Mouse (Mus musculus) induced T-regulatory cell, adult 2 months (primary cell): Measurements from ENCODE around the gene Dpm3.
A peak's percentile ranks its signal among the peaks of the same experiment; 100 is the strongest.
"Not testable (repeated sequence)": the region's sequence is repeated elsewhere in the genome, so short reads cannot be mapped to it uniquely, and the experiment has no call there.

Source experiments
- DNase-seq: peaks from one replicate; pipeline ENCODE4 v3.0.0-alpha.2; 2012; ENCODE audit warnings: low read depth

The Dpm3 gene

DNA sequence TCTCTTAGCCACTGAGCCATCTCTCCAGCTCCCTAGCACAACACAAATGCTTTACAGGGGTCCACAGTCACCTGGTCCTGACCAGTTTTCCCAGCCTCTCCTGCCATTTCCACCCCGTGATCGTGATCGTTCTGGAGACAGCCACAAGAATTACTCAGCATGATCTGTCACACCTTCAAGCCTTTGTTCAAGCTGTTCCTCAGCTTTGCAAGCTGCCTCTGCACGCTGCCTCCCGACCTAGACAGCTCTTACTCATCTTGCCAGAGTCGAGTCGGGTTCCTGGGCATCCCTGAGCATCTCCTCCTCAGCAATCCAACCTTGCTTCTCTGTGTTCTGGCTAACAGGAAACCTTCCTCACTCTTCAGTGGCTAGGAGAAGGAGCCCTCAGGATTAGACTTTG is at the start of gene Dpm3:
Gene Dpm3, plus strand, starts transcription at position 283 of the 400 bp plus-strand sequence.
- no peak for DNase-seq

DNA sequence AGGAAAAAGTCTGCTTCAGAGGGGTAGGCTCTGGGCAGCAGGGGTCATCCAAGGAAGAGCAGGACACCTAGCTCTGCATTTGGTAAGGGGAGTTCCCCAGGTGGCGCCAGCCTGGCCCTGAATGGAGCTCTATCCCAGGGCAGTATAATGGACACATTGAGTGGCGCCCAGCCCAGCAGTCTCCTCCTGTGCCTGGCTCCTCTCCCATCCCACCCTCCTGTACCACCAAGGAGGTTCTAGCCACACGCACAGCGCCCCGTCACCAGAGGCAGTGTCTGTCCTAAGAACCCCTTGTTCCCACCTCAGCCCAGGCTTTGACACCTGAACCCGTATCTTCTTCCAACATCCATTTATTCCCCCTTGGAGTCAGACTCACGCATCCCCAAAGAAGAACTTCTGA is 49.4 kb upstream of the Dpm3 start:
- no peak for DNase-seq

DNA sequence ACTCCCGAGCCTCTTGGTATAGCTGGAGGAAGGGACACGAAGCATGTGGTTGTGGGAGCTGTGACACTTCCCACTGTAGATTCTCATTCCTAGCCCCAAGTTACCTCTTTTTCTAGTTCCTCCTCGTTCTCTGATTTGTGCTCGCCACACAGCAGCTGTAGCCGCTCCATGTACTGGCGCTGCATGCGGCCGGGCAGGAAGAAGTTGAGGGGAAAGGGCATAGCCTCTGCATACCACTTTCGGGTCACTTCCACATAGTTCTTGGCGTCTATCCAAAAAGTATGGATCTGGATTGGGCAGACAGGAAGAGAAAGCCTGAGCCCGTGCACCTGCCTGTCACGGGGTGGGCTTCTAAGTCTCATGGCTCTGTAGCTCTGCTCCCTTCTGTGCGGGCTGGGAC is 49.0 kb upstream of the Dpm3 start:
- no peak for DNase-seq

DNA sequence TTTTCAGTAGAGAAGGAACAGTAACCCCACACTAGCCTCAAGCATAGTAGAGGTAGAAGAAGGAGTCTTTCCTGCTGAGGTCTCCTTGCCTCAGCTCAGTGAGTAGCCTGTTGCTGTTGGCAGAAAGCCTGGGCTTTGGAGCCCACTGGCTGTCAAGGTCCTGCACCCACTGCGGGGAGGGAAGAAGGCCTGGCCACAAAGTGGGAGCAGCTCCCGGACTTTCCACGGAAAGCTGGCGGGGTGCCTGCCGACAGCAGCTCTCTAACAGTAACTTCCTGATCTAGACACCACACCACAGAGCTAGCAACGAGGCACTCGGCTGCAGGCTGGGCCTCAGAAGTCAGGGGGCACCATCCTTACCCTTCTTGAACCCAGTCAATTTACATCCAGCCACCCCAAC is 48.4 kb upstream of the Dpm3 start:
- DNase-seq: no peak

DNA sequence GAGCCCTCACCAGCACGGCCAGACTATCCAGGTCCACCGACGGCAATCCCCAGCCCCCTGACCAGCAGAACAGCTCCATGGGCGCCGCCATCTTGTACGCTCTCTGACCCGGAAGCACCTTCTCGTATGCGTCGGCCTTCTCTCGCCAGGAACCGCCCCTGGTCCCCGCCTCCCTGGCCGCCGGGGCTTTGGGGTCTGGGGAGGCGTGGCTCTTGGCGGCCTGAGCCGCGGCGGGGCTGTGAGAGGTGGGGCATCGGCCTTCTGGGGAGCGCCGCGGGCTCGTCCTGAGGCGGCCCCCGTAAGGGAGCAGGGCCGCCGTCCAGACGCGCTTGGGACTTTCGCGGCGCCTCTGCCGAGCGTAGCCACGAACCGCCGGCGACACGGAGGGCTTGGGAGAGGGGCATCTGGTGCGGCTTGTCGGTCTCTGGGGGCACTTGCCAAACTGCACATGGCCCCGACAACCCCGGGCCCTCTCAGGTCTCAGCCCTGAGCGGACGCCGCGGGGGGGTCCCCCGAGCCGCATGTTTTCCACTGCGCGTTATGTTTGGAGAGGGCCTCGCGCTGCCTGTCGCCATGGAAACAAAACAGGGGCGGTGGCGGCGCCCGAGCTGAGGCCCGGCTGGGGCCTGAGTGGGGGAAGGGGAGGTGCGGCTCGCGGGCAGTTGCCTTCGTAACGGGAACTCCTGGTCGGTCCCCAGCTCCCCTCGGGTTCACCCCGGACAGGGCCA is 45.2 kb upstream of the Dpm3 start:
- DNase-seq: peak; percentile 97

DNA sequence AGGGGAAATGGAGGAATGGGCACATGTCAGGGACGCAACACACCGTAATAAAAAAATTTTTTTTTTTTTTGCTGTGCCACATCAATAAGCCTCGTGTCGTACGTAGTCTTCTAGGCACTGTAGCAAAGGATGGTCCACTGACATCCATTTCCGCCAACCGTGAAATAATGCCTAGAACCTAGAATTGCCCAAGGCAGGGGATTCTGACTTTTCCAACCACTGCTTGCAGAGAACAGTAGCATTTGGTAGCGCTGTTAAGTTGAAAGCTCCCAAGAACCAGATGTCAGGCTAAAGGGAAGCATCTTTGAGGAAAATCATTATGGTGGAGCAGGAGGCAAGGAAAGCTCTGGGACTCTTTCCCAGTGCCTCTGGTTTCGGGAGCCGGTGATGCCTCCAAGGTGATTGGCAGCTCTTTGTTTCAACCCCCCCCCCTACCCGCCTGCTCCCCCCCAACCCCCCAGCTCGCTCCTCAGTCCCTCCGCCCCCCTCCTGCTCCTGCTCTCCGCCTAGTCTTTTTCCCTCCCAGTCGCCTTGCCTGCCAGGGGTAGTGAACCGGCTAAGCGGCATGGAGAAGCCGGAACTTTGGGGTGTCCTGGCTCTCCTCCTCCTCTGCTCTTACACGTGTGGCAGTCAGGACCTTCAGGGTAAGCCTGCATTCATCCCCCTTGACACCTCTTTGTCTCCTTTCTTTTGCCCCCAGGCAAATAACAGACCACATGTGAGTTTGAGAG is 44.3 kb upstream of the Dpm3 start, which contains the start of gene Thbs3:
Gene Thbs3, plus strand, starts transcription at position 500 of the 731 bp plus-strand sequence.
- DNase-seq: peak; percentile 85

DNA sequence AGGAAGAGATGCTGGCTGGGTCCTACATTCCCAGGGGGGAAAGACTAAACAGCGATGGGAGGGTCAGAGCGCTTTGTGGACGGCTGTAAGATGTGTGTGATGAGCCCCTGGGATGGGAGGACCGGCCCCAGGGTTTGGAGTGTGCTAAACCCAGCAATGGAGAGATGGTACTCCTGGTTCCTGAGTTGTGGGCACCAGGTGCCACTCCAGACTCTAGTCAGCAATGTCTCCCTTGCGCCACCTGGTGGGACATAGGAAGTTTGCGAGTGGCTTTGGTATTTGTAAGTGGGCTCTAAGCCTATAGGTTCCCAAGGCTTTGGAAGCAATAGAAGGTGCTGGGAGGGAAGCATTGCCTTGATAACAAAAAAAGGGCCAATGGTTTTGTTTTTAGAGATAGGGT is 43.3 kb upstream of the Dpm3 start:
- peak; percentile 96 for DNase-seq

DNA sequence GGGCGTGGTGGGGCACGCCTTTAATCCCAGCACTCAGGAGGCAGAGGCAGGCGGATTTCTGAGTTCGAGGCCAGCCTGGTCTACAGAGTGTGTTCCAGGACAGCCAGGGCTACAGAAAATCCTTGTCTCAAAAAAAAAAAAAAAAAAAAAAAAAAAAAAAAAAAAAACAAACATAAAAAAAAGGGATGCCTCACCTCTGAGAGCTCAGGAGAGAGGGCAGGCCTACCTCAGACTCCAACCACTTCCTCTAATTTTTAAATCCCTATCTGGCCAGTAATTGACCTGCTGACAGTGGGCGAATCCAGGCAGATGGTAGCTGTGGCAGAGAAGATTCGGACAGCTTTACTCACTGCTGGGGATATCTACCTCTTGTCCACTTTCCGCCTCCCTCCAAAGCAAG is 42.8 kb upstream of the Dpm3 start:
- not testable (repeated sequence) for DNase-seq

DNA sequence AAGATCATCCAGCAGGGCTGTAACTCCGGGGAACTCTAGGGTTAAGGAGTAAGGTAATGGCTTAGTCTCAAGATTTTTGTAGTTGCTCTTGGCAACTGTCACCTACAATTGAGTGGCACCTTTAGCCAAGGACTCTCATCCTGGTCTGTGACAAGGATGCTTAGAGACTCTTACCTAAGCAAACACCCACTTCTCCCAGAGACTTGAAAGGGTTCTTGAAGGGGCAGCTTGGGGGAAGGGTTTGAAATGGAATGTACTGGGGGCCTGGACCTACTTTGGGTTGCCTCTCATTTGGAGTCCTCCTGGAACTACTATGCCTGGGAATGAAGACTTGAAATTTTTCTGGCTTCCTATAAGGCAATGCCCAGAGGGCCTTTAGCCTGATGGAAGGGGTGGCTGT is 40.9 kb upstream of the Dpm3 start:
- DNase-seq: no peak

DNA sequence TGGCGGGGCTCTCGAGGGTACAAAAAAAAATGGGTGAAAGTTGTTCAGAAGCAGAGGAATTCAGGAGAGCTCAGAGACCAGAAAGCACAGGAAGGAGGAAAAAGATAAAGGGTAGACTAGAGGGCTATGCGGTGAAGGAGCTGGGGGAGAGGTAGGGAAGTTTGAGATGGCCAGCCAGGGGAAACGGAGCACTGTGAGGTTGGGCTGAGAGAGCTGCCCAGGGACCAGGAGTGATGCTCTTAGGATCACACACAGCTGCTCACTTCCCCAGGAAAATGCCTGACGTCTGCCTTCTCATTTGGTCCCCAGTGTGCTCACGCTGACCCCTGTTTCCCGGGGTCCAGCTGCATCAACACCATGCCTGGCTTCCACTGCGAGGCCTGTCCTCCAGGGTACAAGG is 39.6 kb upstream of the Dpm3 start:
- DNase-seq: no peak

DNA sequence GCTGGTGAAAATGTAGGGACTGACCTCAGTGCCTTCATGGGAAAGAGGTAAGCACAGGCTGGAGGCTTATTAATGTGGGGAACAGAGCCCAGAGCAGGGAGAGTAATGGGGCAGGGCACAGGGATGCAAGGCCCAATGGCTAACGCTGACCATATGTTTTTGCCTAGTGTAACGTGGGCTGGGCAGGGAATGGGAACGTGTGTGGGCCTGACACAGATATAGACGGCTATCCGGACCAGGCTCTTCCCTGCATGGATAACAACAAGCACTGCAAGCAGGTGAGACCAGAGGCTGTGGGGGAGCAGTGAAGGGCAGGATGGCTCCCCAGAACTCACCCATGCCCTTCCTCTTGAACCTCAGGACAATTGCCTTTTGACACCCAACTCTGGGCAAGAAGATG is 38.0 kb upstream of the Dpm3 start:
- DNase-seq: no peak

DNA sequence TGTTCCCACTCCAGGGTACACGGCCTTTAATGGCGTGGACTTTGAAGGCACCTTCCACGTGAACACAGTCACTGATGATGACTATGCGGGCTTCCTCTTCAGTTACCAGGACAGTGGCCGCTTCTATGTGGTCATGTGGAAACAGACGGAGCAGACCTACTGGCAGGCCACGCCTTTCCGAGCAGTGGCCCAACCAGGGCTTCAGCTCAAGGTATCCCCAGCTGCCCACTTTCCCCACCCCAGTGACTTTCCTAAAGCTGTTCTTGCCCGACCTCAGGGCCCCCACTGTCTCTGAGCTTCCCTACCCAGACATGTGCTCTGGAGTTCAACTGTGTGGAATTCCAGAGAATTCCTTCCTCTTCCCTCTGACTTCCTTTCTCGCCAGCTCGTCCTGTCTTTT is 34.4 kb upstream of the Dpm3 start:
- no peak for DNase-seq

DNA sequence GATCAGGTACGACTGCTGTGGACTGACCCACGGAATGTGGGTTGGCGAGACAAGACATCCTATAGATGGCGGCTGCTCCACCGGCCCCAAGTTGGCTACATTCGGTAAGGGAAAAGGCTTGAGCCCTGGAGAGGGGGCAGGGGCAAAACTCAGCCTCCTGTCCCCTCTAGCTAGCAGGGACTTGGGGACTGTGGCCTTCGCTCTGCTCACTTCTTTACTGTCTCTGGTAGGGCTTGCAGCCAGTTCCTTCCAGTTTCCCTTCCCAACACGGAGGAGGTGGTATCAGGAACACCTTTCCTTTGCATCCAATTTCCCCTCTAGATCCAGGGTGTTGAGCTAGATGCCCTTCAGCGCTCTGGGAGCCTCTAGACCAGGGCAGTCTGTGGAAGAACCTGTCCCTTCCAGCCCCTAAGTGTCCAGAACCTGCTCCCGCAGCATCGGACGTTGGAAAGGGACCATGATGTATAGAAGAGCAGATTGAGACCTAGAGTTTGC is 33.8 kb upstream of the Dpm3 start:
- no peak for DNase-seq

DNA sequence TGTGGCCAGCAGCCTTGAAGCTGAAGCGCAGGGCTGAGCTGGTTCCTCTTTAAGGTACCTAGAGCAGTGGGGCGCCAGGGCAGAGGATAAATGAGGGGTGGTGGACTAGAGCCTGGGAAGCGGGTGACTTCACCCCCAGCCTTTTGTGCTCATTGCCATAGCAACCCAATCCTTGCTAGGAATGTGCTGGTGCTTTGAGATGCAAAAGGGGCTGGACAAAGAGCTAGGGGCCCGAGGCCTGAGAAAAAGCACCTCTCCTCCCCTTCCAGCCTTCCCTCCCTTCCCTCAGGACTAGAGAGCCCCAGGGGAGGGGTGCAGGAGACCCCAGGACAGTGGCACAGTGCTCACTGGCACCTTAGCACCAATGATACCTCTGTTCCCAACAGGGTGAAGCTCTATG is 33.2 kb upstream of the Dpm3 start:
- DNase-seq: no peak

DNA sequence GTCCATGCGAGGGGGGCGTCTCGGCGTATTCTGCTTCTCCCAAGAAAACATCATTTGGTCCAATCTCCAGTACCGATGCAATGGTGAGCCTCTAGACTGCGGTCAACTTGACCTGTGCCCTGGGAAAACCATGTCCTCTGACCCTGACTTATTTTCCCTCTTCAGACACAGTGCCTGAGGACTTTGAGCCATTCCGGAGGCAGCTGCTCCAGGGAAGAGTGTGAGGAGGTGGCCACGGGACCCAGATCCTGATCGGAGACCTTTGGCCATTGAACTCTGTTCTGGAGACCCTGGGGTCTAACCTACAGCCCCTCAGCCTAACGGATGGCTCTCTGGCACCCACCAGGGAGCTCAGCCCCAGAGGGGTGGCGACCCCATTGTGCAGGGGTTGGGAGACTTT is 32.8 kb upstream of the Dpm3 start:
- DNase-seq: no peak

DNA sequence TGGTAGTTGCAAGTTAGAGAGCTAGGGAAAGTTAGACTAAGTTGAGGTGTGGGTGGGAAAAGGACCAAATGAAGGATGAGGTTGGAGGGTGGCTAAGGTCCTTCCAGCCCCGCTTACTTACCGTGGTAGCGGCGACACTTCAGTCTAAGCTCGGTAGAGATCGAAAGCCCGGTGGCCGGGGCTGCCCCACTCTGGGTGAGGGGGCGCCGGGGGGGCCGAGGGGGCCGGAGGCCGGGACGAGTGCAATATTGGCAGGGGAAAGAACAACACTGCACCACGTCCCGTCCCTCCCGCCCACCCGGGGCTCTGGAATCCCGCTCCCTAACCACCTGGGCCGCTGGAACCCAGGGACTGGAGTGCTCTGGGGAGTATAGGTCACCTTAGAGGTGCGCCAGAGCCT is 32.3 kb upstream of the Dpm3 start, which contains the start of gene Mtx1:
Gene Mtx1, minus strand, starts transcription at position 189 of the 400 bp plus-strand sequence.
- peak; percentile 51 for DNase-seq

DNA sequence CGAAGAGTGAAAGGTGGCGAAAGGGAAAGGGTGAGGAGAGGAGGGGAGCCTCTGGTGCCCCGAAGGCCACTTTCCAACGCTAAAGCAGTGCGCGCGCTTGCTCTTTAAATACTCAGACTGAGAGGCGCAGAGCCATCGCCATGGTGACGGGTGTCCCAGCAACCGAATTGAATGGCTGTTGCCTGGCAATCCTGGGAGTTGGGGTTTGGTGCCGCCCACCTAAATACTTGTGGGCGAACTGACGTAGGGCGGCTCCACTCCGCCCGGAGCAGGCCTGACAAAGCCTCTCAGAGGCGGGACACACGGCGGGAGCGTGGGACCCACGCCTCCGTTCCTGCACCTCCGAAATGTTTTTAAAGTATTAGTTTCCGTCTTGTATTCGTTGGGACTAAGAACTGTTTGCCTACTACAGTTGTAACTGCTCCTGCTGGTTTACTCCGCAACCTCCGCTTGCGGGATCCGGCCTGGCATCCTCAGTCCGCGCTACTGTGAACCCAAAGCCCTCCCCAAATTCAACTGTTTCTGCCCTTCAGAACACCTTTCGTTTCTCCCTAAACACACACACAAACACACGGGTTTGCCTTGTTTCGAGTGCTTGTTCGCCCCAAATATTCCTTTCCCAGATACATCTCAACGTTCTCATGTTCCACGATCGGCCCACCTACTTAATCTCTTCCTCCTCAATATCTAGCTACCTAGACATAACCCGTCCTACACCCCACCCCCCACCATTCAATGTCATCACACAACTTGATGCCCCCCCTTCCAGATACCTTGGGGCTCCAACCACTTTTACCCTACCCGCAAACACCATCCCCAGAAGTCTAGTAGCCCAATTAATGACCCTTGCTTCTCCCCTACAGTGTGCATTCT is 31.6 kb upstream of the Dpm3 start:
- DNase-seq: peak; percentile 93

DNA sequence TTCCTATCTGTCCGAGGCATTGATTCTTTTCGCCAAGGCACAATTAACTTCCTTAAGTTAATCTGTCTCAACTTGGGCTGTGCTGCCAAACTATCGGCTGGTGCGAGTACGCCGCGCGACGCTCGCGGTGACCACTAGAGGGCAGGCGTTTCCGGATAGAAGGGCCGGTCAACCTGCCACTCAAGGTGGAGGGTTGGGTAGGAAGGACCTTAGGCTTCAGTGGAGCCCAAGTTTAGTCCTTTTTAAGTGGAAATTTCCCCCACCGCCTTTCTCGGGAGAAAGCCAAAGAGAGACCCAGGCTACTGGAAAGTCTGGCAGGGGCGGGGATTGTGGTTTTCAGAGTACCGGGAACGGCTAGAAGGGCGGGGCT is 31.0 kb upstream of the Dpm3 start:
- DNase-seq: peak; percentile 92

DNA sequence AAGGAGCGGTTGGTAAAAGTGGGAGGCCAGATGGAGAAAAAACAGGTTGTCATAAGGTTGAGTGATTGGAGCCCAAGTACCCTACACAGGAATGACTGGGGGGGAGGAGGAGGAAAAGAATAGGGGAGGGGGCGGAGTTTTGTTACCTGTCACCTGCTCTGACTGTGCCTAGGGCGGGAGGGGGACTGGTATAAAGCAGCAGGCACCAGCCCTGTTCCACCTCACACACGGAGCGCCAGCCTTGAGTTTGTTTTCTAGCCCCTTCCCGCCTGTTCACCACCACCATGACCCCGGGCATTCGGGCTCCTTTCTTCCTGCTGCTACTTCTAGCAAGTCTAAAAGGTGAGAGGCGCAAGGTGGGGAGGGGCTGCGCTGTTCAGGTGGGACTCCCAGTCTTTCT is 30.3 kb upstream of the Dpm3 start, which contains the start of gene Muc1:
Gene Muc1, plus strand, starts transcription at position 222 of the 400 bp plus-strand sequence.
- DNase-seq: peak; percentile 54

DNA sequence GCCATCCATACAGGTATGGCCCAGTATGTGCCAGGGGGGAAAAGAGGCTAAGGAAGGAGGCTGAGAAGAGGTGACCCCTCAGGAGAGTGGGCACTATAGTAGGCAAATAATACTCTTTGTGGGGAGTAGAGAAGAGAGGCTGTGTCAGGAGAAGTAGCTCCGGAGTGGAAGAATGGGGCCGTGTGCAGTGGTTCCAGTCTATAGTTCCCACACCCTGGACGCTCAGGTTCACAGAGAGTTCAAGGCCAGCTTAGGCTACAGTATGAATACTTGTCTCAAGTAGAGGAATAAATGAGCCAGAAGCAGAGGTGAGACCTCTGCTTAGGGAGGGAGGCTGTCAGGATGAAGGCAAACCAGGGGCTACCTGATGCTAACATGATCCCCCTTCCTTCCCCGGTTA is 29.9 kb upstream of the Dpm3 start:
- peak; percentile 34 for DNase-seq

DNA sequence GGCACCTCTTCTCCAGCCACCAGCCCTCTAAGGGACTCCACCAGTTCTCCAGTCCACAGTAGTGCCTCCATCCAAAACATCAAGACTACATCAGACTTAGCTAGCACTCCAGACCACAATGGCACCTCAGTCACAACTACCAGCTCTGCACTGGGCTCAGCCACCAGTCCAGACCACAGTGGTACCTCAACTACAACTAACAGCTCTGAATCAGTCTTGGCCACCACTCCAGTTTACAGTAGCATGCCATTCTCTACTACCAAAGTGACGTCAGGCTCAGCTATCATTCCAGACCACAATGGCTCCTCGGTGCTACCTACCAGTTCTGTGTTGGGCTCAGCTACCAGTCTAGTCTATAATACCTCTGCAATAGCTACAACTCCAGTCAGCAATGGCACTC is 28.6 kb upstream of the Dpm3 start:
- peak; percentile 56 for DNase-seq

DNA sequence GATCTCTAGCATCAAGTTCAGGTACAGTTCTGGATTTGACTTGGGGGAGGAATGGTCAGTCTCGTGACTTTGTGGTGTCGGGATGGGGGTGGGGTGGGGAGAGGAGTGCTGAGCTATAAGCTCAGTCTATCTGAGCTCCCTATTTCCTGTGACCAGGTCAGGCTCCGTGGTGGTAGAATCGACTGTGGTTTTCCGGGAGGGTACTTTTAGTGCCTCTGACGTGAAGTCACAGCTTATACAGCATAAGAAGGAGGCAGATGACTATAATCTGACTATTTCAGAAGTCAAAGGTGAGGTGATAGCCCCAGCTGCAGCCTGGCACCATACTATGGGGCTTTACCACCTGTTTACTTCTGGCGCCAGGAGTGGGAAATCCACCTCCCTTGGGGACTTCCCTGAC is 27.8 kb upstream of the Dpm3 start:
- peak; percentile 83 for DNase-seq
